Mouse (Mus musculus): ENCODE data around the gene Nhlh1. TPM values are rescaled to one million over a fixed set of nuclear protein-coding genes. Genes with fewer than 3 reads are reported as not detected.

The Nhlh1 gene
- total and polyA plus RNA-seq, 3 experiments: not detected

DNA sequence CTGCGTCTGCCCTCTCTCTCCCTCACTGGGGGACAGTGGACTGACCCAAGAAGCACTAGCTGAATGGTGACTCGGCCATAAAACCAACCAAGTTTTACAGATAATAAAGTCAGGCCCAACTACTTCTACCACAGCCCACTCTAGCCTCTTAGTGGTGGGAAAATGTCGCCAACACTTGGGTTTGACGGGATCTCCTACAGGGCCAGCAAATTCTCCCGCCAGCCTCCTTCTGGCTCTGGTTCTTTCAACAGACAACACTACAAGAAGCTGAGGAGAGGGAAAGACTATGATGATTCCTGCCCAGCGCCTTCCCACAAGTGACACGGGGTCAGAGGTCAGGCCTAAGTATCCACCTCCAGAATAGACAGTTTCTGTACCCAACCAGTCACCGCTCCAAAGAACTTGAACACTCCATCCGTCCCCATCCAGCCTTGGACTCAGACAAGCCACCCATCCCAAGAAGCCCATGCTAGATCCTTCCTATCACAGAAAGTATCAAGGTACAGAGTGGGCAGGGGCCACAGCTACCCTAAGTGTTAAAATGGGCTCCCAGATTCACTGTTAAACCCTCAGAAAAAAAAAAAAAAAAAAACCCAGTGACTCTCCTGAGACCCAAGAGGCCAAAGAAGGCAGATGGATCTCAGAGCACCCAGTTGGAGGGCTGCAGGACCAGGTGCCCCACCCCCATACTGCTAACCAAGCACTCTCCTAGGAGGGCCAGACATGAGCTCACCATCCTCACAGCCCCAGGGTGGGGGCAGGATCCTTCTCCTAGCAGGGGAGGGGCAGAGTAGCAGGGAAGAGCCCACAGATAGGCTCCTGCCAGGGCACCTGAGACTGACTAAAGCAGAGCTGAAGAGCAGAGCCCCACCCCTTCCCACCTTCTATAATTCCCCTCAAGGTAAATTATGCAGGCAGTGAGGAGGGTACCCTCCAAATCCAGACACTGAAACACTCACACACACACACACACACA lies 38.7 kb downstream of the Nhlh1 start:
- H3K27me3 ChIP-seq (ENCODE audit: control insufficient read depth in 1 of 2, insufficient read depth in 2 of 2, low read length in 2 of 2): no peaks in the 10 kb centered on the region
- H3K79me2 ChIP-seq (ENCODE audit: control insufficient read depth, insufficient read depth, low read length, poor library complexity): no peaks in the 10 kb centered on the region
- no peak overlapping the region for H3K27ac ChIP-seq (ENCODE audit: control insufficient read depth, low read depth, low read length)
- TF ChIP-seq POLR2A (IDR thresholded peaks at IDR 0.05; ENCODE audit: control insufficient read depth in 1 of 2, insufficient read depth in 1 of 2, low read depth in 1 of 2, low read length in 2 of 2, poor library complexity in 1 of 2): no peak
- no peak for TF ChIP-seq NELFE (IDR thresholded peaks at IDR 0.05; ENCODE audit: low read depth, low read length)
- no peak for TF ChIP-seq EP300 (IDR thresholded peaks at IDR 0.05; ENCODE audit: low read depth in 1 of 2, low read length in 2 of 2)
- TF ChIP-seq MYC (IDR thresholded peaks at IDR 0.05; ENCODE audit: low read depth, low read length): no peak
- TF ChIP-seq MAX (IDR thresholded peaks at IDR 0.05; ENCODE audit: low read length): no peak
- TF ChIP-seq UBTF (IDR thresholded peaks at IDR 0.05; ENCODE audit: borderline replicate concordance, insufficient read depth, low read depth, low read length): no peak
- TF ChIP-seq TBP (IDR thresholded peaks at IDR 0.05; ENCODE audit: low read depth, low read length): no peak
- no peak for TF ChIP-seq E2F4 (IDR thresholded peaks at IDR 0.05; ENCODE audit: borderline replicate concordance, low read depth, low read length)
- no peak for TF ChIP-seq RCOR1 (IDR thresholded peaks at IDR 0.05; ENCODE audit: low read depth, low read length)
- no peaks in the 10 kb centered on the region for H3K9me3 ChIP-seq (replicated peaks; ENCODE audit: insufficient read depth, low read length)
- no peak for DNase-seq (ENCODE audit: low read depth, low spot score)
- no peak overlapping the region for H3K4me3 ChIP-seq (ENCODE audit: control insufficient read depth in 1 of 2, insufficient read depth in 1 of 2, low read depth in 2 of 2, low read length in 2 of 2)
- no peaks in the 10 kb centered on the region for H3K36me3 ChIP-seq (ENCODE audit: control insufficient read depth in 1 of 2, insufficient read depth in 2 of 2, low read length in 2 of 2)
- no peaks in the 10 kb centered on the region for H3K4me1 ChIP-seq (ENCODE audit: control insufficient read depth in 1 of 2, insufficient read depth in 2 of 2, low read length in 2 of 2)
- no peak overlapping the region for H3K9ac ChIP-seq (ENCODE audit: control insufficient read depth, low read depth, low read length, poor library complexity, severe bottlenecking)

DNA sequence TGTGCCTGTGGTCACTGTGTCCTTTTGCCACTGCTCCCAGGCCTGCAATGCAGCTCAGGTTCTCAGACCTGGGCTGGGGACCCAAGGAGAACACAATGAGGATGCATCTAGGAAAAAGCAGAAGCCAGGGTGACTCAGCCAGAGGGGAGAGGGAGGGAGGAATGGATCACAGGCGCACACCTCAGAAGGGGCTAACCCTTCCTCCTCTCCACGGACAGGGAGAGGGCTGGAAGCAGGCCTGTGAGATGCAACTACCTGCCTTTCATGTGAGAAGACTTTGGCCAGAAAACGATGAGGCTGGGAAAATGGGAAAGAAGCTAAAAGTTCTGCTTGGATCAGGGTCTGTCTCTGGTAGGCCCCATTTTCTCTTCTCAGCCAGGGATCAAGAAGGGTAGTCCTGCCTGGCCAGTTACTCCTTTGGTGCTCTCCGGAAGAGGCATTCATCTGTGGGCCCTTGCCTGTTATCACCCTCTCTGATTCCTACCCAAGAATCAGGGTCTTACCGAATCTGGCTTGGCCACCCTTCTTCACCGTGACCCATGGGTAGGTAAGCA lies 39.8 kb downstream of the Nhlh1 start:
- DNase-seq (ENCODE audit: low read depth, low spot score): no peak
- Histone ChIP-seq H3K79me2 (ENCODE audit: control insufficient read depth, insufficient read depth, low read length, poor library complexity) (no peaks in the 10 kb centered on the region), H3K9ac (ENCODE audit: control insufficient read depth, low read depth, low read length, poor library complexity, severe bottlenecking) (no peak overlapping the region), H3K36me3 (ENCODE audit: control insufficient read depth in 1 of 2, insufficient read depth in 2 of 2, low read length in 2 of 2) (no peaks in the 10 kb centered on the region), H3K27ac (ENCODE audit: control insufficient read depth, low read depth, low read length) (no peak overlapping the region), H3K4me3 (ENCODE audit: control insufficient read depth in 1 of 2, insufficient read depth in 1 of 2, low read depth in 2 of 2, low read length in 2 of 2) (no peak overlapping the region), H3K4me1 (ENCODE audit: control insufficient read depth in 1 of 2, insufficient read depth in 2 of 2, low read length in 2 of 2) (no peaks in the 10 kb centered on the region), H3K9me3 (replicated peaks; ENCODE audit: insufficient read depth, low read length) (no peaks in the 10 kb centered on the region), H3K27me3 (ENCODE audit: control insufficient read depth in 1 of 2, insufficient read depth in 2 of 2, low read length in 2 of 2) (no peaks in the 10 kb centered on the region)
- TF ChIP-seq BHLHE40 (IDR thresholded peaks at IDR 0.05; ENCODE audit: borderline replicate concordance, low read depth, low read length): no peak
- TF ChIP-seq GABPA (IDR thresholded peaks at IDR 0.05; ENCODE audit: low read depth, low read length): no peak
- no peak for TF ChIP-seq MAFK (IDR thresholded peaks at IDR 0.05; ENCODE audit: borderline replicate concordance, low read depth, low read length)
- TF ChIP-seq GATA1 (IDR thresholded peaks at IDR 0.05; ENCODE audit: low read depth, low read length): no peak
- TF ChIP-seq ETS1 (IDR thresholded peaks at IDR 0.05; ENCODE audit: low read depth, low read length): no peak
- no peak for TF ChIP-seq KAT2A (conservative IDR thresholded peaks at IDR 0.05; ENCODE audit: low read depth, low read length)
- TF ChIP-seq MXI1 (IDR thresholded peaks at IDR 0.05; ENCODE audit: low read depth, low read length): no peak
- TF ChIP-seq MEF2A (IDR thresholded peaks at IDR 0.05; ENCODE audit: extremely low read depth, insufficient replicate concordance, low read depth, low read length, poor library complexity, severe bottlenecking): no peak
- TF ChIP-seq ZNF384 (IDR thresholded peaks at IDR 0.05; ENCODE audit: low read depth, low read length): no peak
- no peak for TF ChIP-seq ZKSCAN1 (IDR thresholded peaks at IDR 0.05; ENCODE audit: low read depth, low read length)
- TF ChIP-seq EP300 (IDR thresholded peaks at IDR 0.05; ENCODE audit: low read depth in 1 of 2, low read length in 2 of 2): no peak
- TF ChIP-seq ZMIZ1 (IDR thresholded peaks at IDR 0.05; ENCODE audit: low read depth, low read length): no peak
- no peak for TF ChIP-seq USF1 (IDR thresholded peaks at IDR 0.05; ENCODE audit: low read depth, low read length)

Measured in MEL (cell line).